9 mouse cellular contexts compared by ENCODE assay signal in genomic region chr6:83326761-83327160, GRCm38 (mm10). TPM values are rescaled to one million over a fixed set of nuclear protein-coding genes. Genes with fewer than 3 reads are reported as not detected.
DNase-seq lines count a peak whose midpoint lies in the region; ATAC-seq and TF ChIP-seq lines count a peak whose summit lies in the region.
"Had no signal": no experiment of that assay in that cellular context is flagged by ENCODE, and none has a peak within 500 bp of the region (broad histone marks: within the 10 kb centered on the region; RNA-seq: fewer than 3 reads in every experiment).

No protein-coding gene starts in this region.

- peaks cover 26% of the 10 kb centered on the region for H3K36me3 ChIP-seq in embryonic facial prominence, embryonic 13.5 days
- peaks cover 7% of the 10 kb centered on the region; the same call in 1 of the 2 replicates for H3K36me3 ChIP-seq in intestine, embryonic 16.5 days (ENCODE audit: control insufficient read depth, insufficient read depth, low read length)
- peaks cover 16% of the 10 kb centered on the region for H3K36me3 ChIP-seq in neural tube, embryonic 12.5 days

- H3K4me2 ChIP-seq in embryonic facial prominence, embryonic 13.5 days = peak overlapping the region; percentile 74
- peak overlapping the region; percentile 58 for H3K4me2 ChIP-seq in intestine, embryonic 16.5 days (ENCODE audit: low read depth, low read length)
- H3K4me2 ChIP-seq in neural tube, embryonic 12.5 days (replicated peaks) = peak overlapping the region; percentile 83

- ATAC-seq in embryonic facial prominence, embryonic 13.5 days (ENCODE audit: insufficient number of reproducible peaks, insufficient read depth, low FRiP score, low TSS enrichment, low read depth) = no peak
- ATAC-seq in intestine, embryonic 16.5 days = no peak
- ATAC-seq in neural tube, embryonic 12.5 days (ENCODE audit: low FRiP score, low read depth) = no peak

- peak overlapping the region; percentile 91 for H3K27ac ChIP-seq in left cerebral cortex, adult 2 months
- no peak overlapping the region for H3K27ac ChIP-seq in embryonic facial prominence, embryonic 13.5 days
- H3K27ac ChIP-seq in intestine, embryonic 16.5 days (ENCODE audit: low read length) = no peak overlapping the region
- no peak overlapping the region for H3K27ac ChIP-seq in neural tube, embryonic 12.5 days

- H3K9me3 ChIP-seq in embryonic facial prominence, embryonic 13.5 days = no peaks in the 10 kb centered on the region
- no peaks in the 10 kb centered on the region for H3K9me3 ChIP-seq in intestine, embryonic 16.5 days (ENCODE audit: control insufficient read depth, low read length)
- no peaks in the 10 kb centered on the region for H3K9me3 ChIP-seq in neural tube, embryonic 12.5 days

- H3K4me1 ChIP-seq in embryonic facial prominence, embryonic 13.5 days = peaks cover 13% of the 10 kb centered on the region
- peaks cover 9% of the 10 kb centered on the region for H3K4me1 ChIP-seq in intestine, embryonic 16.5 days (ENCODE audit: control insufficient read depth, insufficient read depth, low read length)
- H3K4me1 ChIP-seq in neural tube, embryonic 12.5 days = peaks cover 11% of the 10 kb centered on the region

- no peaks in the 10 kb centered on the region for H3K27me3 ChIP-seq in embryonic facial prominence, embryonic 13.5 days
- no peaks in the 10 kb centered on the region for H3K27me3 ChIP-seq in intestine, embryonic 16.5 days (replicated peaks; ENCODE audit: control insufficient read depth, insufficient read depth, low read length)
- no peaks in the 10 kb centered on the region for H3K27me3 ChIP-seq in neural tube, embryonic 12.5 days (replicated peaks)

- 56% methylated on average over 6 of the region's 6 CpGs for WGBS in embryonic facial prominence, embryonic 13.5 days
- 50% methylated on average over 6 of the region's 6 CpGs for WGBS in intestine, embryonic 16.5 days
- 72% methylated on average over 6 of the region's 6 CpGs for WGBS in neural tube, embryonic 12.5 days

- intact Hi-C loops in left cerebral cortex, adult 2 months (cut with DNase I) = loop anchor here (10.0 kb wide), 1 partner anchor 448 kb away; the partner anchor contains the start of gene Tex261

- no peak for TF ChIP-seq CTCF in left cerebral cortex, adult 2 months (IDR thresholded peaks at IDR 0.05)

- DNase-seq in left cerebral cortex, adult 2 months (ENCODE audit: extremely low spot score in 1 of 2, low spot score in 2 of 2) = no peak
- no peak for DNase-seq in left cerebral cortex, adult 8-10 months (ENCODE audit: low spot score in 2 of 2)
- no peak for DNase-seq in B cell, adult 2 months
- no peak for DNase-seq in spleen, postnatal 4 days (ENCODE audit: low spot score in 2 of 2)
- DNase-seq in gastrocnemius, postnatal 25 days = no peak
- DNase-seq: thymus, postnatal 14 days had no signal

- peak overlapping the region; percentile 87 for H3K9ac ChIP-seq in embryonic facial prominence, embryonic 13.5 days
- H3K9ac ChIP-seq in intestine, embryonic 16.5 days (ENCODE audit: low read depth, low read length) = peak overlapping the region; percentile 90; the same call in 1 of the 2 replicates
- peak overlapping the region; percentile 96 for H3K9ac ChIP-seq in neural tube, embryonic 12.5 days

- H3K4me3 ChIP-seq in left cerebral cortex, adult 2 months = peak overlapping the region; percentile 77
- peak overlapping the region; percentile 68 for H3K4me3 ChIP-seq in embryonic facial prominence, embryonic 13.5 days
- H3K4me3 ChIP-seq in intestine, embryonic 16.5 days (ENCODE audit: low read length) = peak overlapping the region; percentile 83
- peak overlapping the region; percentile 82 for H3K4me3 ChIP-seq in neural tube, embryonic 12.5 days

RNA-seq across cellular contexts. Expression of gene Mob1a, which starts 0.9 kb away (rescaled TPM):
- 10 to 100 TPM; 18.9 to 22.0 TPM for total RNA-seq in left cerebral cortex, adult 2 months (2021)
- 10 to 100 TPM; 16.8 to 22.9 (median 17.5) TPM for total RNA-seq in left cerebral cortex, adult 8-10 months (2022)
- polyA plus RNA-seq in embryonic facial prominence, embryonic 13.5 days (2015; fragmentation: Nextera tagmentation; extraction: Ambion mirVana) = 60.1 and 65.1 TPM in 2 replicates
- polyA plus RNA-seq in intestine, embryonic 16.5 days (2015; fragmentation: Nextera tagmentation; extraction: Ambion mirVana) = 50.8 and 52.8 TPM in 2 replicates
- polyA plus RNA-seq in neural tube, embryonic 12.5 days (2016; fragmentation: Nextera tagmentation; extraction: Ambion mirVana) = 46.4 and 48.5 TPM in 2 replicates
- 10 to 100 TPM; 11.3 to 11.5 TPM for total RNA-seq in gastrocnemius, postnatal 25 days (2021)

RNA-seq across cellular contexts. Expression of gene Mthfd2, which starts 1.1 kb away (rescaled TPM):
- total RNA-seq in left cerebral cortex, adult 2 months (2021) = 1 to 10 TPM; 5.7 to 8.1 TPM
- total RNA-seq in left cerebral cortex, adult 8-10 months (2022) = 1 to 10 TPM; 5.3 to 8.7 (median 7.0) TPM
- polyA plus RNA-seq in embryonic facial prominence, embryonic 13.5 days (2015; fragmentation: Nextera tagmentation; extraction: Ambion mirVana) = 36.3 and 37.0 TPM in 2 replicates
- 36.4 and 43.5 TPM in 2 replicates for polyA plus RNA-seq in intestine, embryonic 16.5 days (2015; fragmentation: Nextera tagmentation; extraction: Ambion mirVana)
- 30.8 and 33.1 TPM in 2 replicates for polyA plus RNA-seq in neural tube, embryonic 12.5 days (2016; fragmentation: Nextera tagmentation; extraction: Ambion mirVana)
- total RNA-seq in gastrocnemius, postnatal 25 days (2021) = 1 to 10 TPM; 4.4 to 4.8 TPM

RNA-seq across cellular contexts. Expression of gene Bola3, which starts 22.2 kb away (rescaled TPM):
- total RNA-seq in left cerebral cortex, adult 2 months (2021) = 10 to 100 TPM; 49.3 to 54.3 TPM
- total RNA-seq in left cerebral cortex, adult 8-10 months (2022) = 10 to 100 TPM; 34.5 to 61.7 (median 53.5) TPM
- polyA plus RNA-seq in embryonic facial prominence, embryonic 13.5 days (2015; fragmentation: Nextera tagmentation; extraction: Ambion mirVana) = 115 and 121 TPM in 2 replicates
- polyA plus RNA-seq in intestine, embryonic 16.5 days (2015; fragmentation: Nextera tagmentation; extraction: Ambion mirVana) = 173 and 186 TPM in 2 replicates
- polyA plus RNA-seq in neural tube, embryonic 12.5 days (2016; fragmentation: Nextera tagmentation; extraction: Ambion mirVana) = 92.1 and 93.5 TPM in 2 replicates
- total RNA-seq in gastrocnemius, postnatal 25 days (2021) = 100 to 1,000 TPM; 236 to 237 TPM
